Comparison of ENCODE assay signal across 24 mouse cellular contexts in the genomic region with DNA sequence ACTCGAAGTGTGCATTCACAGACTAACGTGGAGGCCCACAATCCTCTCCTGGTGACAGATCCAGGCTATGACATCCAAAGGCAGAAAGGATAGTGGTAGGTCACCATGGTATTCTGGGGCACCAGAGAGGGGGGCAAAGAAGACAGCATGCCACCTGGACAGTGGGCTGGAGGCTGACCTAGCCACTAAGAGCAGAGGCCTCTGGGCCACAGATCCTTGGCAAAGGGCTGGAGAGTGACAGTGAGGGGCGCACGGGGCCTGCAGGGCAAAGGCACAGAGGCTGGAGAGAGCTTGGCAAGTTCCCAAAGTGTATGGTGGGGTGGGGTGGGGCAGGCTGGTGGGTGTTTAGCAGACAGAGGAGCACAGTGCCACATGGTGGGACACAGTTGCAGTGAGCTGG. TPM values are rescaled to one million over a fixed set of nuclear protein-coding genes. Genes with fewer than 3 reads are reported as not detected.
DNase-seq lines count a peak whose midpoint lies in the region; ATAC-seq lines count a peak whose summit lies in the region.
"Had no signal": no experiment of that assay in that cellular context is flagged by ENCODE, and none has a peak within 500 bp of the region (broad histone marks: within the 10 kb centered on the region; RNA-seq: fewer than 3 reads in every experiment).

No protein-coding gene starts in this region.

- H3K27ac ChIP-seq in heart, embryonic 15.5 days, result no peak overlapping the region
- no peak overlapping the region for H3K27ac ChIP-seq in neural tube, embryonic 12.5 days
- H3K27ac ChIP-seq in neural tube, embryonic 15.5 days (replicated peaks), result no peak overlapping the region
- H3K27ac ChIP-seq: forebrain, embryonic 15.5 days; hindbrain, embryonic 10.5 days; kidney, embryonic 15.5 days; limb, embryonic 12.5 days; liver, embryonic 12.5 days; midbrain, embryonic 15.5 days; neural tube, embryonic 13.5 days; stomach, postnatal 0 days had no signal

- no peaks in the 10 kb centered on the region for H3K9me3 ChIP-seq in heart, embryonic 15.5 days (replicated peaks)
- no peaks in the 10 kb centered on the region for H3K9me3 ChIP-seq in neural tube, embryonic 12.5 days
- no peaks in the 10 kb centered on the region for H3K9me3 ChIP-seq in neural tube, embryonic 15.5 days (replicated peaks)
- H3K9me3 ChIP-seq: forebrain, embryonic 15.5 days; hindbrain, embryonic 10.5 days; kidney, embryonic 15.5 days; limb, embryonic 12.5 days; liver, embryonic 12.5 days; midbrain, embryonic 15.5 days; neural tube, embryonic 13.5 days had no signal

- peak overlapping the region; percentile 8; the same call in 1 of the 2 replicates for H3K9ac ChIP-seq in heart, embryonic 15.5 days
- H3K9ac ChIP-seq in neural tube, embryonic 12.5 days, result 0 out of 2 replicates have a peak overlapping the region, but pooled peaks have one; percentile 5
- no peak overlapping the region for H3K9ac ChIP-seq in neural tube, embryonic 15.5 days (replicated peaks)
- H3K9ac ChIP-seq: forebrain, embryonic 15.5 days; kidney, embryonic 15.5 days; limb, embryonic 12.5 days; liver, embryonic 12.5 days; midbrain, embryonic 15.5 days; neural tube, embryonic 13.5 days had no signal

- no peak; the same call in 1 of the 2 replicates for ATAC-seq in heart, embryonic 15.5 days (replicated peaks; ENCODE audit: insufficient number of reproducible peaks, insufficient read depth, low FRiP score, low read depth)
- no peak for ATAC-seq in neural tube, embryonic 12.5 days (ENCODE audit: low FRiP score, low read depth)
- ATAC-seq in neural tube, embryonic 15.5 days (ENCODE audit: low FRiP score), result no peak
- ATAC-seq: forebrain, embryonic 15.5 days; intestine, postnatal 0 days; liver, embryonic 12.5 days; midbrain, embryonic 15.5 days had no signal

- no peaks in the 10 kb centered on the region for H3K27me3 ChIP-seq in heart, embryonic 15.5 days
- no peaks in the 10 kb centered on the region for H3K27me3 ChIP-seq in neural tube, embryonic 12.5 days (replicated peaks)
- H3K27me3 ChIP-seq in neural tube, embryonic 15.5 days (replicated peaks), result no peaks in the 10 kb centered on the region
- H3K27me3 ChIP-seq: forebrain, embryonic 15.5 days; kidney, embryonic 15.5 days; limb, embryonic 12.5 days; liver, embryonic 12.5 days; midbrain, embryonic 15.5 days; neural tube, embryonic 13.5 days had no signal

- no peak overlapping the region for H3K4me3 ChIP-seq in heart, embryonic 15.5 days
- no peak overlapping the region for H3K4me3 ChIP-seq in neural tube, embryonic 12.5 days
- no peak overlapping the region for H3K4me3 ChIP-seq in neural tube, embryonic 15.5 days (replicated peaks)
- H3K4me3 ChIP-seq: forebrain, embryonic 15.5 days; hindbrain, embryonic 10.5 days; kidney, embryonic 15.5 days; limb, embryonic 12.5 days; liver, embryonic 12.5 days; midbrain, embryonic 15.5 days; neural tube, embryonic 13.5 days had no signal

- peaks cover 27% of the 10 kb centered on the region for H3K4me1 ChIP-seq in heart, embryonic 15.5 days (replicated peaks)
- H3K4me1 ChIP-seq in neural tube, embryonic 12.5 days, result peaks cover 11% of the 10 kb centered on the region
- peaks cover 18% of the 10 kb centered on the region for H3K4me1 ChIP-seq in neural tube, embryonic 15.5 days

- DNase-seq in gastrocnemius, postnatal 10 days, result peak; percentile 5
- DNase-seq in gastrocnemius, adult 18-20 months (ENCODE audit: low spot score), result no peak
- DNase-seq in heart, postnatal 10 days, result no peak
- peak; percentile 16 to 56 for DNase-seq in urinary bladder, postnatal 4 days (ENCODE audit: low spot score in 2 of 2)
- DNase-seq in urinary bladder, adult 18-20 months (ENCODE audit: low spot score in 2 of 2), result no peak
- DNase-seq: adrenal gland, postnatal 36 days; cerebellum, adult 11 months; lung, adult 2 months; lung, postnatal 14 days had no signal

- intact Hi-C loops in heart, postnatal 10 days (cut with DNase I), result no loop called here

- H3K4me2 ChIP-seq in heart, embryonic 15.5 days, result no peak overlapping the region
- no peak overlapping the region for H3K4me2 ChIP-seq in neural tube, embryonic 12.5 days (replicated peaks)
- H3K4me2 ChIP-seq in neural tube, embryonic 15.5 days, result no peak overlapping the region
- H3K4me2 ChIP-seq: forebrain, embryonic 15.5 days; kidney, embryonic 15.5 days; limb, embryonic 12.5 days; liver, embryonic 12.5 days; midbrain, embryonic 15.5 days; neural tube, embryonic 13.5 days had no signal

- 75% methylated on average over 4 of the region's 4 CpGs for WGBS in heart, embryonic 15.5 days
- 92% methylated on average over 4 of the region's 4 CpGs for WGBS in neural tube, embryonic 12.5 days
- 76% methylated on average over 4 of the region's 4 CpGs for WGBS in neural tube, embryonic 15.5 days

- H3K36me3 ChIP-seq in heart, embryonic 15.5 days, result peaks cover 40% of the 10 kb centered on the region
- peaks cover 46% of the 10 kb centered on the region for H3K36me3 ChIP-seq in neural tube, embryonic 12.5 days
- H3K36me3 ChIP-seq in neural tube, embryonic 15.5 days, result peaks cover 53% of the 10 kb centered on the region

RNA-seq across cellular contexts. Expression of a gene that starts 6.0 kb away (rescaled TPM):
- 10 to 100 TPM; 50.8 to 52.6 TPM for total RNA-seq in gastrocnemius, postnatal 10 days (2021)
- total RNA-seq in gastrocnemius, adult 18-20 months (2021), result 10 to 100 TPM; 48.2 to 49.0 TPM
- polyA plus RNA-seq in heart, embryonic 15.5 days (2015; fragmentation: Nextera tagmentation; extraction: Ambion mirVana), result 81.6 and 109 TPM in 2 replicates
- total RNA-seq in heart, postnatal 10 days (2021), result 100 to 1,000 TPM; 101 to 102 TPM
- 135 and 136 TPM in 2 replicates for polyA plus RNA-seq in neural tube, embryonic 12.5 days (2016; fragmentation: Nextera tagmentation; extraction: Ambion mirVana)
- polyA plus RNA-seq in neural tube, embryonic 15.5 days (2015; fragmentation: Nextera tagmentation; extraction: Ambion mirVana), result 144 and 157 TPM in 2 replicates

RNA-seq across cellular contexts. Expression of a gene that starts 6.1 kb away (rescaled TPM):
- total RNA-seq in gastrocnemius, postnatal 10 days (2021), result 1 to 10 TPM; 4.3 to 5.7 TPM
- total RNA-seq in gastrocnemius, adult 18-20 months (2021), result 1 to 10 TPM; 3.5 to 5.0 TPM
- polyA plus RNA-seq in heart, embryonic 15.5 days (2015; fragmentation: Nextera tagmentation; extraction: Ambion mirVana), result 8.7 and 11.5 TPM in 2 replicates
- 1 to 10 TPM; 5.1 to 6.0 TPM for total RNA-seq in heart, postnatal 10 days (2021)
- polyA plus RNA-seq in neural tube, embryonic 12.5 days (2016; fragmentation: Nextera tagmentation; extraction: Ambion mirVana), result 26.3 and 28.1 TPM in 2 replicates
- 22.6 and 23.2 TPM in 2 replicates for polyA plus RNA-seq in neural tube, embryonic 15.5 days (2015; fragmentation: Nextera tagmentation; extraction: Ambion mirVana)

RNA-seq across cellular contexts. Expression of a gene that starts 22.5 kb away (rescaled TPM):
- total RNA-seq in gastrocnemius, postnatal 10 days (2021), result 10 to 100 TPM; 61.5 to 68.3 TPM
- total RNA-seq in gastrocnemius, adult 18-20 months (2021), result 10 to 100 TPM; 49.8 to 49.9 TPM
- 134 and 146 TPM in 2 replicates for polyA plus RNA-seq in heart, embryonic 15.5 days (2015; fragmentation: Nextera tagmentation; extraction: Ambion mirVana)
- 10 to 100 TPM; 70.3 to 79.0 TPM for total RNA-seq in heart, postnatal 10 days (2021)
- polyA plus RNA-seq in neural tube, embryonic 12.5 days (2016; fragmentation: Nextera tagmentation; extraction: Ambion mirVana), result 61.5 and 61.7 TPM in 2 replicates
- polyA plus RNA-seq in neural tube, embryonic 15.5 days (2015; fragmentation: Nextera tagmentation; extraction: Ambion mirVana), result 45.2 and 51.0 TPM in 2 replicates

RNA-seq across cellular contexts. Expression of a gene that starts 25.1 kb away (rescaled TPM):
- total RNA-seq in gastrocnemius, postnatal 10 days (2021), result not detected
- not detected for total RNA-seq in gastrocnemius, adult 18-20 months (2021)
- 0.43 and 0.74 TPM in 2 replicates for polyA plus RNA-seq in heart, embryonic 15.5 days (2015; fragmentation: Nextera tagmentation; extraction: Ambion mirVana)
- total RNA-seq in heart, postnatal 10 days (2021), result under 1 TPM; 0.79 to 0.93 TPM
- 1.3 and 3.8 TPM in 2 replicates for polyA plus RNA-seq in neural tube, embryonic 12.5 days (2016; fragmentation: Nextera tagmentation; extraction: Ambion mirVana)
- 2.2 and 4.2 TPM in 2 replicates for polyA plus RNA-seq in neural tube, embryonic 15.5 days (2015; fragmentation: Nextera tagmentation; extraction: Ambion mirVana)
- total RNA-seq: ES-E14; gastrocnemius, postnatal 4 days; megakaryocyte progenitor cell, adult 5-6 weeks had no signal

RNA-seq across cellular contexts. Expression of a gene that starts 34.2 kb away (rescaled TPM):
- 1,000 to 10,000 TPM; 2,219 to 2,666 TPM for total RNA-seq in gastrocnemius, postnatal 10 days (2021)
- 1,000 to 10,000 TPM; 4,330 to 4,768 TPM for total RNA-seq in gastrocnemius, adult 18-20 months (2021)
- polyA plus RNA-seq in heart, embryonic 15.5 days (2015; fragmentation: Nextera tagmentation; extraction: Ambion mirVana), result 2.7 and 3.9 TPM in 2 replicates
- 10 to 100 TPM; 16.3 to 22.2 TPM for total RNA-seq in heart, postnatal 10 days (2021)
- polyA plus RNA-seq in neural tube, embryonic 12.5 days (2016; fragmentation: Nextera tagmentation; extraction: Ambion mirVana), result 0.11 and 0.14 TPM in 2 replicates
- polyA plus RNA-seq in neural tube, embryonic 15.5 days (2015; fragmentation: Nextera tagmentation; extraction: Ambion mirVana), result 0.14 and 0.36 TPM in 2 replicates
- total RNA-seq: adrenal gland, postnatal 36 days; megakaryocyte progenitor cell, adult 5-6 weeks had no signal
- polyA plus RNA-seq: liver, embryonic 12.5 days had no signal

Comparison
In these comparisons a context has a peak if more than half of its experiments do, and no peak if none do; other contexts are left out.
1. DNase-seq: peak in gastrocnemius, postnatal 10 days (single experiment) and urinary bladder, postnatal 4 days (2 of 2); none in gastrocnemius, adult 18-20 months (single experiment), heart, postnatal 10 days (0 of 2) and urinary bladder, adult 18-20 months (0 of 2).